Mouse (Mus musculus): ENCODE data around the gene Zfp345.
"Not testable (repeated sequence)": the region's sequence is repeated elsewhere in the genome, so short reads cannot be mapped to it uniquely, and the experiment has no call there.

Zfp345 gene

GRCm38 (mm10) chr2:150484939-150485778, at the start of gene Zfp345:
TSS of gene Zfp345 (minus strand) at chr2:150485091.
- not testable (repeated sequence) for DNase-seq (ENCODE audit: low read depth, low spot score)

GRCm38 (mm10) chr2:150525703-150526207, 40.9 kb upstream of the Zfp345 start:
- DNase-seq (ENCODE audit: low read depth, low spot score) = no peak

- no peak for DNase-seq (ENCODE audit: low read depth, low spot score)
Observed at GRCm38 (mm10) chr2:150512837-150513236, 27.9 kb upstream of the Zfp345 start.

GRCm38 (mm10) chr2:150500124-150500973, 15.5 kb upstream of the Zfp345 start:
- not testable (repeated sequence) for DNase-seq (ENCODE audit: low read depth, low spot score)

GRCm38 (mm10) chr2:150493031-150493430, 8.1 kb upstream of the Zfp345 start:
- no peak for DNase-seq (ENCODE audit: low read depth, low spot score)

GRCm38 (mm10) chr2:150451180-150451919, 33.5 kb downstream of the Zfp345 start, which contains the start of gene Zfp442:
TSS of gene Zfp442 (minus strand) at chr2:150451486.
- DNase-seq (ENCODE audit: low read depth, low spot score) = peak; percentile 24

GRCm38 (mm10) chr2:150439084-150439483, 45.8 kb downstream of the Zfp345 start:
- DNase-seq (ENCODE audit: low read depth, low spot score) = not testable (repeated sequence)

Data from CD4-positive helper T cell, adult 2 months (primary cell).